Mouse (Mus musculus): ENCODE measurements around the gene Olfr642.

DNA sequence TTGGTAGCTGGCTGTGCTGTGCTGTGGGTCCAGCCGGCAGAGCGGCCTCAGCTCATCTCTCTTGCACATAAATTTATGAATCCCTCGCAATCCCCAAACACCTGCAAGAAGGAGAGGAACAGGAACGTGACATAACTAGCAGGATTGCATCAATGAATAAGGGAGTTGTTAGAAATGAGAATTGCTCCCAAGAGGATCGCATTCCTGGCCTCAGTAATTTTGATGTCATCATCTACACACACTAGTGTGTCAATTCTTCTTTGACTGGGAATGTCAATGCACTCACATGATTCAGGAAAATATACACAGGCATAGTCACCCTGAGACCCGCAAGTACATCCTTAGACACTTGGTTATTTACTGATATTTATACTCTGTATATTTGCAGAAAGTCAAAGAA lies 27.0 kb downstream of the Olfr642 start, which contains the start of gene Olfr640:
- TF ChIP-seq CTCF (IDR thresholded peaks at IDR 0.05; ENCODE audit: low read depth) (no peak), EP300 (optimal IDR thresholded peaks at IDR 0.05) (no peak)

Measured in stomach, postnatal 0 days (tissue).